Mouse (Mus musculus) hindbrain, embryonic 15.5 days (tissue): ENCODE measurements around the gene Abtb1. TPM values are rescaled to one million over a fixed set of nuclear protein-coding genes. Genes with fewer than 3 reads are reported as not detected.

Experiments
- ATAC-seq: fragments of 200-750 bp; cut with Nextera tagmentation; 2 replicates; pipeline ENCODE4 v1.8.0; 2017; ENCODE audit warnings: low read depth, moderate number of reproducible peaks, moderate TSS enrichment; ENCODE audit not compliant: low FRiP score
- H3K27ac ChIP-seq: fragments of 300-500 bp; sonication (generic); replicated peaks from 2 replicates; pipeline ENCODE4 v1.5.1; 2015; ENCODE audit warnings: mild to moderate bottlenecking, inconsistent platforms
- H3K27me3 ChIP-seq: fragments of 300-500 bp; sonication (generic); 2 replicates; pipeline ENCODE4 v1.6.1; 2015; ENCODE audit warnings: control low read depth, inconsistent platforms
- H3K36me3 ChIP-seq: fragments of 300-500 bp; sonication (generic); 2 replicates; pipeline ENCODE4 v1.6.1; 2015; ENCODE audit warnings: control low read depth, inconsistent platforms
- H3K4me1 ChIP-seq: fragments of 300-500 bp; sonication (generic); replicated peaks from 2 replicates; pipeline ENCODE4 v1.6.1; 2015; ENCODE audit warnings: control low read depth, inconsistent platforms
- H3K4me2 ChIP-seq: fragments of 300-500 bp; sonication (generic); 2 replicates; pipeline ENCODE4 v1.6.1; 2015; ENCODE audit warnings: moderate library complexity, mild to moderate bottlenecking, inconsistent platforms
- H3K4me3 ChIP-seq: fragments of 300-500 bp; sonication (generic); 2 replicates; pipeline ENCODE4 v1.5.1; 2015; ENCODE audit warnings: mild to moderate bottlenecking, inconsistent platforms
- H3K9ac ChIP-seq: fragments of 300-500 bp; sonication (generic); 2 replicates; pipeline ENCODE4 v1.6.1; 2015; ENCODE audit warnings: inconsistent platforms
- H3K9me3 ChIP-seq: fragments of 300-500 bp; sonication (generic); 2 replicates; pipeline ENCODE4 v1.6.1; 2016; ENCODE audit warnings: control low read depth, inconsistent platforms
- WGBS: fragments of 180-500 bp; shearing (Covaris S2); methylation state at CpG from one replicate; pipeline ENCODE4 v1.1.7; 2015; 5-methylcytosine and 5-hydroxymethylcytosine counted together
- polyA plus RNA-seq: library from polyadenylated mRNA; unstranded; fragments of >200 nt; fragmentation: Nextera tagmentation; extraction: Ambion mirVana; gene quantifications from 2 replicates; pipeline ENCODE4 v1.2.1, GENCODE M21; 2015

Abtb1 gene
- polyA plus RNA-seq, 1 experiment from 2014 or later = 40.3 TPM

DNA sequence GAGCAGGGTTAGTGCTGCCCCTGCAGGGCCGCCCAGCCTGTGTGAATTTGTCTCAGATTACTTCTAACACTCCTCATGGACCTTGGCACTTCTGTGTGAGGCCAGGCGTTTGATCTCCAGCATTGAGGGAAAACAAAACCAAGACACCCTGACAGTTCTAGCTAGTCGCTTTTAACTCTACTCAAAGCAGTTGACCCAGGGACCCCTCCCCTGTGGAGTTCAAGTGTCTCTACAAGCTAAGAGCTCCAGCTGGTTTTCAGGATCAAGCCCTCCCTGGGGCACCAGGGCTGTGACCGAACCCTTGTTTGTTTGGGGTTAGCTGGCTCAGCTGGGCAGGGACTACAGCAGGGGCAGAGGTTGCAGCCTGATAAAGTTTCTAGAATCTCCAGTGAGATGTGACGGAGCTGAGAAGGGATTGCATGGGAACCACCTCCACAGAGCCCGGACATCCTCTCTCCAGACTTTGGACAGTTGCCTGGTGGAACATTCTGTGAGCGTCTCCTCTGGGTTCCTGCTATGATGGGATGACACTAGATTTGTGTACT lies 49.6 kb downstream of the Abtb1 start:
- H3K9me3 ChIP-seq = no peaks in the 10 kb centered on the region
- no peak overlapping the region for H3K9ac ChIP-seq
- no peak for ATAC-seq
- H3K4me3 ChIP-seq = no peak overlapping the region
- H3K4me1 ChIP-seq = peaks cover 48% of the 10 kb centered on the region
- WGBS = 46% methylated on average over 7 of the region's 7 CpGs
- no peak overlapping the region for H3K27ac ChIP-seq
- H3K36me3 ChIP-seq = no peaks in the 10 kb centered on the region
- no peak overlapping the region for H3K4me2 ChIP-seq
- H3K27me3 ChIP-seq = no peaks in the 10 kb centered on the region

DNA sequence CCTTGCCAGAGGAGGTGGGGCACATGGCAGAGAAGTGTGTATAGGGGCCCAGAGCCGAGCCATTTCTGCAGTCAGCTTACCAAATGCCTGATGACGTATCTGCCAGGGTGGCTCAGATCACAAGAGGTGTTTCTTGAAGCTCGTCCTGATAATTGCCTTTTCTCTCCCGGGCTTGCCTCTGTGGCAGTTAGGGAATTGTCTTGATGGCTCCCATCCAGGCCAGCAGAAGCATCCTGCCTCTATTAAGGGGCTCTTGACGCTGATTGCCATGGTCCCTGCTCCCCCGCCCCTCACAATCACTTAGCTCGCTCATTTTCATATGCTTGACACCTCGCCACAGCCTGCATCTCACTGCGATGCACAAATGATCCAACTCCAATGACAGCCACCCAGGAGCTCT lies 50.5 kb downstream of the Abtb1 start:
- Histone ChIP-seq H3K9me3 (no peaks in the 10 kb centered on the region), H3K4me1 (peaks cover 55% of the 10 kb centered on the region), H3K4me2 (no peak overlapping the region), H3K27me3 (no peaks in the 10 kb centered on the region), H3K9ac (no peak overlapping the region), H3K27ac (no peak overlapping the region), H3K4me3 (no peak overlapping the region), H3K36me3 (no peaks in the 10 kb centered on the region)
- no peak for ATAC-seq
- 22% methylated on average over 9 of the region's 9 CpGs for WGBS

DNA sequence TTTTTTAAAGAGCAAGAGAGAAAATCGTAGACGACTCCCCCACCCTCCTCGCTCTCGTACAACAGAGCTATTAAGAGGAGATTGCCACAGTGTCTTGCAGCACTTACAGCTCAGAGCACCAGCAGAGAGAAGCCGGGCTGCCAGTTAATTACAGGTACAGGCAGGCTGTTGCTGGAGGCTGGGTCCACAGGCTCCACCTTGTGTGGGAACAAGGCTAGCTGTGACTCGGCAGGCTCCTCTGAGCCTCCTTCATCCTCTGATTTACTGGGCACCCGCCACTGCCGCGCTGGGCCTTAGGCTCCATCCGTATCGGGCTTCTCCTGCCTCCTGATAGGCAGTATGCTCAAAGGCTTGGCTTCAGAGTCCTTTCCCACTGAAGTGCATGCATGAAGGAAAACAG lies 53.6 kb downstream of the Abtb1 start:
- no peak overlapping the region for H3K4me3 ChIP-seq
- H3K9ac ChIP-seq = no peak overlapping the region
- WGBS = 56% methylated on average over 11 of the region's 11 CpGs
- ATAC-seq = peak; percentile 52; the same call in 1 of the 2 replicates
- H3K27ac ChIP-seq = peak overlapping the region; percentile 50; the same call in 1 of the 2 replicates
- peaks cover 53% of the 10 kb centered on the region for H3K4me1 ChIP-seq
- no peaks in the 10 kb centered on the region for H3K9me3 ChIP-seq
- H3K4me2 ChIP-seq = no peak overlapping the region
- no peaks in the 10 kb centered on the region for H3K27me3 ChIP-seq
- no peaks in the 10 kb centered on the region for H3K36me3 ChIP-seq

DNA sequence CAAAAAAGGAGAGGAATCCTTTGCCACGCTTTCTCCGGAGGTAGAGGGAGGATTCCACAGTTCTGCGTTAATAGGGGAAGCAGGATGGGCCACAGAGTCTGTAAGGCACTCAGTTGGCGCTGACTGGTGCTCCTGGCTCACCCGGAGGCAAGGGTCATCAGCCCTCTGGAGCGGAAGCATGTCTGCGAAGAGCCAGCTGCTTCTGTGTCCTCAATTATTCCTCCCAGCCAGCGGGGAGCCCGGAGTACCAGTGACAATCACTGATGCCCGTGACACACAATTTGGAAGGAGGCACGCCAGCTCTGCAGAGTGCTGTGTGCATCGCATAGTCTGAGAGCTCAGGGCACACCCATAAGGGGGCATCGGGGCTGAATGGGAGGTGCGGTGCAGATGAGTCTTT lies 54.3 kb downstream of the Abtb1 start:
- no peaks in the 10 kb centered on the region for H3K36me3 ChIP-seq
- no peaks in the 10 kb centered on the region for H3K27me3 ChIP-seq
- H3K9ac ChIP-seq = 0 out of 2 replicates have a peak overlapping the region, but pooled peaks have one; percentile 3
- peak overlapping the region; percentile 6; the same call in 1 of the 2 replicates for H3K4me2 ChIP-seq
- H3K9me3 ChIP-seq = no peaks in the 10 kb centered on the region
- 0 out of 2 replicates have a peak overlapping the region, but pooled peaks have one; percentile 5 for H3K27ac ChIP-seq
- 0 out of 2 replicates have a peak, but pooled peaks have one; percentile 9 for ATAC-seq
- H3K4me3 ChIP-seq = no peak overlapping the region
- H3K4me1 ChIP-seq = peaks cover 46% of the 10 kb centered on the region
- 30% methylated on average over 14 of the region's 14 CpGs for WGBS

- Histone ChIP-seq H3K4me3 (no peak overlapping the region), H3K27ac (no peak overlapping the region), H3K4me1 (peaks cover 40% of the 10 kb centered on the region), H3K36me3 (no peaks in the 10 kb centered on the region), H3K9ac (no peak overlapping the region), H3K4me2 (no peak overlapping the region), H3K27me3 (no peaks in the 10 kb centered on the region), H3K9me3 (no peaks in the 10 kb centered on the region)
- WGBS = 83% methylated on average over 15 of the region's 15 CpGs
- ATAC-seq = no peak
Measured at GRCm38 (mm10) chr6:88786732-88787445, 54.9 kb downstream of the Abtb1 start.

Other genes starting within 250 kb of the Abtb1 start
- 0.83 and 0.88 TPM in 2 replicates for gene Kbtbd12, start 204.0 kb downstream of the Abtb1 start, polyA plus RNA-seq
- gene Mgll, start 117.6 kb downstream of the Abtb1 start, polyA plus RNA-seq = 54.3 and 59.0 TPM in 2 replicates
- 584 and 747 TPM in 2 replicates for gene Podxl2, start 33.1 kb upstream of the Abtb1 start, polyA plus RNA-seq
- gene Mcm2, start 56.8 kb upstream of the Abtb1 start, polyA plus RNA-seq = 34.0 and 36.2 TPM in 2 replicates
- 81.7 and 94.2 TPM in 2 replicates for gene Tpra1, start 60.3 kb upstream of the Abtb1 start, polyA plus RNA-seq